Mouse (Mus musculus) embryonic facial prominence, embryonic 14.5 days (tissue): ENCODE measurements at regions not wholly inside any gene's neighbourhood (a gene's known extent, or its start where the extent isn't known, plus 50 kb on each side); places are given as distances from the start of the nearest gene placed in this dataset.

Source experiments
- ATAC-seq: fragments of 200-750 bp; cut with Nextera tagmentation; 2 replicates; pipeline ENCODE4 v1.8.0; 2017; ENCODE audit warnings: low read depth, moderate number of reproducible peaks, moderate TSS enrichment
- DNase-seq: peaks from one replicate; pipeline ENCODE4 v3.0.0-alpha.2; 2015; ENCODE audit warnings: low spot score
- H3K27ac ChIP-seq: fragments of 300-500 bp; sonication (generic); replicated peaks from 2 replicates; pipeline ENCODE4 v1.5.1; 2014; ENCODE audit warnings: low read depth, mild to moderate bottlenecking, low read length, moderate library complexity
- H3K27me3 ChIP-seq: fragments of 300-500 bp; sonication (generic); replicated peaks from 2 replicates; pipeline ENCODE4 v1.6.1; 2014; ENCODE audit warnings: low read length; ENCODE audit not compliant: control insufficient read depth, insufficient read depth
- H3K36me3 ChIP-seq: fragments of 300-500 bp; sonication (generic); 2 replicates; pipeline ENCODE4 v1.6.1; 2014; ENCODE audit warnings: low read length, mixed read lengths; ENCODE audit not compliant: control insufficient read depth, insufficient read depth
- H3K4me1 ChIP-seq: fragments of 300-500 bp; sonication (generic); 2 replicates; pipeline ENCODE4 v1.6.1; 2014; ENCODE audit warnings: antibody characterized with exemption, low read length; ENCODE audit not compliant: control insufficient read depth, insufficient read depth
- H3K4me2 ChIP-seq: fragments of 300-500 bp; sonication (generic); 2 replicates; pipeline ENCODE4 v1.6.1; 2014; ENCODE audit warnings: low read depth, mild to moderate bottlenecking, low read length, moderate library complexity, mixed read lengths
- H3K4me3 ChIP-seq: fragments of 300-500 bp; sonication (generic); 2 replicates; pipeline ENCODE4 v1.5.1; 2014; ENCODE audit warnings: low read depth, mild to moderate bottlenecking, low read length
- H3K9ac ChIP-seq: fragments of 300-500 bp; sonication (generic); 2 replicates; pipeline ENCODE4 v1.6.1; 2014; ENCODE audit warnings: low read depth, mild to moderate bottlenecking, low read length, moderate library complexity, mixed read lengths
- H3K9me3 ChIP-seq: fragments of 300-500 bp; sonication (generic); 2 replicates; pipeline ENCODE4 v1.6.1; 2016; ENCODE audit warnings: low read length; ENCODE audit not compliant: control insufficient read depth
- WGBS: fragments of 180-500 bp; shearing (Covaris S2); extraction: QIAGEN DNeasy Blood & Tissue Kit; methylation state at CpG from one replicate; pipeline ENCODE4 v1.1.7; 2014; 5-methylcytosine and 5-hydroxymethylcytosine counted together

GRCm38 (mm10) chr14:76217571-76218256 lies 107.0 kb downstream of the Nufip1 start:
- H3K36me3 ChIP-seq, result no peaks in the 10 kb centered on the region
- H3K4me2 ChIP-seq, result no peak overlapping the region
- no peaks in the 10 kb centered on the region for H3K4me1 ChIP-seq
- no peak overlapping the region for H3K4me3 ChIP-seq
- H3K9ac ChIP-seq, result no peak overlapping the region
- 82% methylated on average over 8 of the region's 8 CpGs for WGBS
- no peak overlapping the region for H3K27ac ChIP-seq
- H3K27me3 ChIP-seq, result no peaks in the 10 kb centered on the region
- ATAC-seq (no peak), DNase-seq (no peak)
- H3K9me3 ChIP-seq, result 0 out of 2 replicates have a peak, but pooled peaks cover 5% of the 10 kb centered on the region

GRCm38 (mm10) chr14:76220952-76221351 lies 110.3 kb downstream of the Nufip1 start:
- Histone ChIP-seq H3K9me3 (0 out of 2 replicates have a peak, but pooled peaks cover 5% of the 10 kb centered on the region), H3K4me3 (no peak overlapping the region), H3K36me3 (no peaks in the 10 kb centered on the region), H3K27ac (no peak overlapping the region), H3K27me3 (no peaks in the 10 kb centered on the region), H3K9ac (no peak overlapping the region), H3K4me1 (no peaks in the 10 kb centered on the region), H3K4me2 (no peak overlapping the region)
- ATAC-seq (no peak), DNase-seq (no peak)
- 83% methylated on average over 5 of the region's 5 CpGs for WGBS

GRCm38 (mm10) chr14:76221617-76222319 lies 111.1 kb downstream of the Nufip1 start:
- no peak overlapping the region for H3K27ac ChIP-seq
- no peak overlapping the region for H3K4me2 ChIP-seq
- ATAC-seq (no peak), DNase-seq (no peak)
- WGBS, result 35% methylated on average over 10 of the region's 10 CpGs
- no peaks in the 10 kb centered on the region for H3K27me3 ChIP-seq
- H3K4me3 ChIP-seq, result no peak overlapping the region
- no peaks in the 10 kb centered on the region for H3K4me1 ChIP-seq
- H3K36me3 ChIP-seq, result no peaks in the 10 kb centered on the region
- H3K9me3 ChIP-seq, result 0 out of 2 replicates have a peak, but pooled peaks cover 5% of the 10 kb centered on the region
- H3K9ac ChIP-seq, result no peak overlapping the region

- H3K4me3 ChIP-seq, result no peak overlapping the region
- H3K4me1 ChIP-seq, result no peaks in the 10 kb centered on the region
- ATAC-seq (no peak), DNase-seq (no peak)
- no peaks in the 10 kb centered on the region for H3K27me3 ChIP-seq
- no peak overlapping the region for H3K27ac ChIP-seq
- no peaks in the 10 kb centered on the region for H3K36me3 ChIP-seq
- no peak overlapping the region for H3K9ac ChIP-seq
- 85% methylated on average over 1 of the region's 1 CpGs for WGBS
- H3K4me2 ChIP-seq, result no peak overlapping the region
- H3K9me3 ChIP-seq, result 0 out of 2 replicates have a peak, but pooled peaks cover 5% of the 10 kb centered on the region
Observed at GRCm38 (mm10) chr14:76222320-76222626, 111.6 kb downstream of the Nufip1 start.

GRCm38 (mm10) chr14:76223036-76223650 lies 112.5 kb downstream of the Nufip1 start:
- H3K9me3 ChIP-seq, result 0 out of 2 replicates have a peak, but pooled peaks cover under 1% of the 10 kb centered on the region
- H3K27me3 ChIP-seq, result no peaks in the 10 kb centered on the region
- ATAC-seq (no peak), DNase-seq (no peak)
- H3K27ac ChIP-seq, result no peak overlapping the region
- no peaks in the 10 kb centered on the region for H3K4me1 ChIP-seq
- H3K4me3 ChIP-seq, result no peak overlapping the region
- no peak overlapping the region for H3K9ac ChIP-seq
- H3K4me2 ChIP-seq, result no peak overlapping the region
- WGBS, result 75% methylated on average over 8 of the region's 8 CpGs
- no peaks in the 10 kb centered on the region for H3K36me3 ChIP-seq

GRCm38 (mm10) chr14:76223903-76224302 lies 113.2 kb downstream of the Nufip1 start:
- DNase-seq, result no peak
- Histone ChIP-seq H3K27ac (no peak overlapping the region), H3K9me3 (no peaks in the 10 kb centered on the region), H3K4me1 (no peaks in the 10 kb centered on the region), H3K4me3 (no peak overlapping the region), H3K27me3 (no peaks in the 10 kb centered on the region), H3K9ac (no peak overlapping the region), H3K4me2 (no peak overlapping the region), H3K36me3 (no peaks in the 10 kb centered on the region)
- ATAC-seq, result no peak
- WGBS, result 91% methylated on average over 2 of the region's 2 CpGs

- no peak for ATAC-seq
Observed at GRCm38 (mm10) chr14:76225532-76225931, 114.8 kb downstream of the Nufip1 start.

GRCm38 (mm10) chr14:76226621-76227297 lies 116.1 kb downstream of the Nufip1 start:
- WGBS, result 69% methylated on average over 4 of the region's 4 CpGs
- Histone ChIP-seq H3K4me3 (no peak overlapping the region), H3K27ac (no peak overlapping the region), H3K36me3 (no peaks in the 10 kb centered on the region), H3K27me3 (no peaks in the 10 kb centered on the region), H3K4me1 (no peaks in the 10 kb centered on the region), H3K4me2 (no peak overlapping the region), H3K9me3 (no peaks in the 10 kb centered on the region), H3K9ac (no peak overlapping the region)
- ATAC-seq, result no peak
- no peak for DNase-seq

More at GRCm38 (mm10) chr14:76225532-76225931, 114.8 kb downstream of the Nufip1 start:
- Histone ChIP-seq H3K9ac (no peak overlapping the region), H3K4me1 (no peaks in the 10 kb centered on the region), H3K4me3 (no peak overlapping the region), H3K9me3 (no peaks in the 10 kb centered on the region), H3K27ac (no peak overlapping the region), H3K4me2 (no peak overlapping the region), H3K27me3 (no peaks in the 10 kb centered on the region), H3K36me3 (no peaks in the 10 kb centered on the region)
- no peak for DNase-seq
- 70% methylated on average over 12 of the region's 12 CpGs for WGBS
